Mouse (Mus musculus): ENCODE data around the gene Hoxd10.
A peak's percentile ranks its signal among the peaks of the same experiment; 100 is the strongest.

Gene Hoxd10

DNA sequence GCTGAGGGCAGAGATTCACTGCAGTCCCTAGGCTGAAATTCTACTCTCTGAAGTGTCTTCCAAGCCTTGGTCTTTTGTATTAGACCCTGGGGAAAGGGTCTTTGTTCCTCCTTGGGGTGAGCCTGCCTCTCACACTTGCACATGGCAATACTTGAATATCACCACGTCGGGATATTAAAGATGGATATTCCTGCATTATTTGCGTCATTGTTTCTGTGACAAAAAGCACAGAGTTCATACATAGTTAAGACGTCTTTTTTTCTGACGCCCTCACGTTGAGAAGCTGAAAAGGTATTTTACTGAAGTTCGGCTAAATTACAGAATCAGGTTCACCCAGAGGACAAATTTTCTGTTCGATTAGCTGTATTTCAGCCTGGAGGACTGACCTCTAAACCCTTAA is 38.6 kb downstream of the Hoxd10 start:
- DNase-seq (ENCODE audit: low read depth, low spot score) = no peak

DNA sequence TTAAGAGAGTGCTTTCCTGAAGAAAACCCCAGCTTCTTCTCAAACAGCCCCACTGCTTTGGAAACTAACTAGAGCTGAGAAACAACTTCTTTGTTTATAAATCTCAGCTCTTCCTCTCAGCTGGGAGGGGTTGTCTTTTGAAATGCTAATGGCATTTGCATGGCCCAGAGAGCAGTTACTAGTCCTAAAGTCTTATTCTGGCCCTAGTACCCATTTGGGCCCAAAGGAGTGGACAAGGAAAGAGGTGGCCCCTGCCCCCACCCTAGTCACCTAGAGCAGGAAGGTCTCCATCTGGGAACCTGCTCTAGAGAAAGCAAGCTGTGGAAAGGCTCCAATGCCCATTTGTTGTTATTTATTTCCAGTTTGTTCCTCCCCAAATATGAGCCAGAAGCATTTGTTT is 39.3 kb downstream of the Hoxd10 start:
- DNase-seq (ENCODE audit: low read depth, low spot score) = peak; percentile 49

DNA sequence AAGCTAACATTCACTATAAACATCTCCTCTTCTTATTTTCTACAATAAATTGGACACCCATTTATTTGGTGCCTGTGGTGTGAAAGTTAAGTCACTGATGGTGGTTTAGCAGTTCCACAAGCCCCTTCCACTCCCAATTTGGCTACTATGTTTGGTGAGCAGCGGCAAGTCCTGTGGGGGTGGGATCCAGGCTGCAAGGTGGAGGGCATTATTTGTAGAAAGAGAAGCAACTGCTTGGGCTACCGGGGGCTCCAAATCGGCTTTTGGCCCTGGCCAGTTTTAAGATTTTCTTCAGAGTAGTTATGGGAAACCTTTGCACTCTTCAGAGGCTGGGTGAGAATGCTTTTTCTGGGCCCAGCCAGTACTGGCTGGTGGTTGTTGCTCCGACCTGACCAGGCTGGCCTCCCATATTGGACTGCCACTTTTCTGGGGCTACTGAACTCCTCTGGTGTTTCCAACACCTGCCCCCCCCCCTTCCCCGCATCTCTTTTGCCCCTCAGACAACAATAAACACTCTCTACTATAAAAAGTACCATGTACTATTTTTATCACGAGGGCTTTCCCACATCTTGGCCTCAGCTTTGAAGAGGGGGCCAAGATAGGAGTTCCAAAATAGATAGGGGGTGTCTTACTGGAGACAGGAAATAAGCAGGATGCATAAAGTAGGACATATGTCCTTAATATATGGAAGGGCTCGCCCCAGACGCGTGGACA is 40.2 kb downstream of the Hoxd10 start:
- no peak for DNase-seq (ENCODE audit: low read depth, low spot score)

DNA sequence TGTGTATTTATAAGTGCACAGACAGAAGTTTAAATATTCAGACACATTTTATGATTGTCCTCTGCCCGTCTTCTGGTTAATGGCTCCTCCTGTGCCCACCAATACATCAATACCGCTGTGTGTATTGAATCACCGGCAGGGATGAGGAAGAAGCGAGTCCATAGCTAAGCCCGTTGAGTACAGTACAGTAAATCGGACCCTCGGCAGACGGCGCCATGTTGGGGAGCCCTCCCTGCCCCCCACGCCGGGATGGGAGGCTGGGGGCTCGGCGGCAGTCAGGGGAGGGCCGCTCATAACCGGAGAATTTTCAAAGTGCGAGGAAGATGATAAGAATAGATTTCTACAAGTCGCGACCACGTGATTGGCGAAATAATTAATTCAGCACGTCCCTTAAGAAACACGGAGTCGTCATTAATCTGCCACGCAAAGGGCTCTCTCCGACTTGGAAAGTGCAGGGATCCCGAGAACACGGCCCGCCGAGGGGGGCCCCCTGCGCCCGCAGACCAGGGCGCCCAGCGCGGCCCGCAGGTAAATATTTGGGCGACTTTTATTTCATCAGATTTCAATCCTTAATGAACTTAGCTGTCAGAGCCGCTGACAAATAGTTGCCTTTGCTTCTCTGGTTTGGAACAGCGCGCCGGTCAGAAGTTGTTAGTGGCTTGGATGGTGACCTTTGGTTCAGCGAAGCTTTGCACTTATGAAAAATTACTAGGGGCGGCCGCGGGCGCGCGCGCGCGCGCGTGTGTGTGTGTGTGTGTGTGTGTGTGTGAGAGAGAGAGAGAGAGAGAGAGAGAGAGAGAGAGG is 41.0 kb downstream of the Hoxd10 start:
- DNase-seq (ENCODE audit: low read depth, low spot score) = no peak

DNA sequence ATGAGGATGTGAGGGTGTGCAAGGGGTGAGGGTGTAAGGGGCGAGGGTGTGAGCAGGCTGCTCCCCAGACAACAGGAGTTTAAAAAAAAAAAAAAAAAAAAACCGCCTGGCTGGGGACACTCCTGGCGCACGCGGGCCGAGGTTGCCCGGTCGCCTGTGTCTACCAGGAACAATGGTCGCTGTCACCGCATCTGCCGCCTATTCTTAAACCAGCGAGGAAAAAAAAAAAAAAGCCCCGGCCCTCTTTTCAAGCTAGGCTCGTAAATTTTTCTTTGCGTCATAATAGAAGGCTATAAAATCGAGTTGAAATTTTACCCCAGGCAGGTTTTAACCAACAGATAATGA is 41.6 kb downstream of the Hoxd10 start:
- DNase-seq (ENCODE audit: low read depth, low spot score) = no peak

DNA sequence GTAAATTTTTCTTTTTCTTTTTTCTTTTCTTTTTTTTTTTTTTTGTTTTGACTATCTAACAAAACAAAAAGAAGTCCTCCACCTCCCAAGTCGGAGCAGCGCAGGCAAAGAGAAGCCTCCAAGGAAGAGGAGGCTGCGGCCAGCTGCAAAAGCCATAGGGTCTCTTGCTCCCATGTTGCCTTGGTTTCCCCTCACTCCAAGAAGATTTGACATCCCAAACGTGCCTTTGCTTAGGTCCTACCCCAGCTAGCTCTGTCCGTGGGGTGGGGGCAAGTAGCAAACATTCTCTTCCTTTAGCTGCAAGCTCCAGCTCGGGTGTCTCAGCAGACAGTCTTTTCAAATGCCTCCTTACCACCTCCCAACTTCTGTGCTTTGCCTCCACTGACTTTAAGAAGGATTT is 42.0 kb downstream of the Hoxd10 start:
- DNase-seq (ENCODE audit: low read depth, low spot score) = no peak

DNA sequence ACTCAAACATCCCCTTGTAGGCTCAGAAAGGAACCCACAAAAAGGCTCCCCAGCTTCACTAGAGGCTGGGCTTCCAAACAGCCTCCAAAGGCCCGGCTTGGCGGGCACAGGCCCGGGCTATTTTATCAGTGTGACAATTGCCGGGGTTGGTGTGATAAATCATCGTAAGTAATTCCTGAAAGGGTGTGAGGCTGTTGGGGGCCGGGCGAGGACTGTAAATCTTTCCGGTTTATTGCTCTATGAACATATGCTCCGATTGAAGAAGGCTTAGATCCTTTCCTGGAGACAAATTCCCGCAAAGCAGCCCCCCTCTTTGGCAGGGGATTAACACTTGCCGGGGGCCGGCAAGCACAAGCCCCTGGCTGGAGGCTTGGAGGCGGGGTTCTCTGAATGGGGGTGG is 42.7 kb downstream of the Hoxd10 start:
- no peak for DNase-seq (ENCODE audit: low read depth, low spot score)

DNA sequence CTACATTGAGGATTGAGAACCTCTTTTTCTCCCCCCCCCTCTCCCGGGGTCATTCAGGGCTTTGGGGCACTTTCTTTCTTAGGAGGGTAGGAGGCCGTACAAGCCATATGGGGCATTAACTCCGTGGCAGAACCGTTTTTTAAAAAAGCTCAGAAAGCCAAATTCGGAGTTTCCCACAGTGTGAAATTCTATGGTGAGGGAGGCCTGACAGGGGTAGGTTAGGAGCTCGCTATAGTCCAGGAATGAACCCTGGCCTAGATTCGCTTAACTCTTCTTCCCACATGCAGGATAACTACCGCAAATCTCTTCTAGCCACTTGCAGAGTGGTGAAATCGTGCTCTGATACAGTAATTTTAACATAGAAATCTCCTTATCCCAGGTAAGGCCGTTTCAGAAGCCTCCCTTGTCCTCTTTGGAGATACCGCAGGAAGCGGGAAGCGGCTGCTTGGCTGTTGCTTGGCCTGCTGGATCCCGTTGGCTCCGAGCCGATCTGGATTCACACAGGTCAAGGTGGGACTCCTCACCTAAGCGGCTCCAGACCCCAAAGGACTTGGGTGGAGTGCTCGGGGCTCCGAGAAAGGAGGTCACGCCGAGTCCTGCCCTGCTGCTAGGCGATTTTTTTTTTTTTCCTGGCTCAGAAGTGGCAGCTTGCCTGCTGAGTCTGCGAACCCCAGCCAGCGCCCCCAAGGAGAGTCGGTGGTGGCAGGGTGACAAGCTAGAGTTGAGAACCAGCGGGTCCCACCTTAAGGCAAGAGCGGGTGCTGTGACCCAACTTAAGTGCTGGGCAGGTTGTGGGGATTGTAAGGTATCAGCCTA is 43.5 kb downstream of the Hoxd10 start:
- DNase-seq (ENCODE audit: low read depth, low spot score) = no peak

DNA sequence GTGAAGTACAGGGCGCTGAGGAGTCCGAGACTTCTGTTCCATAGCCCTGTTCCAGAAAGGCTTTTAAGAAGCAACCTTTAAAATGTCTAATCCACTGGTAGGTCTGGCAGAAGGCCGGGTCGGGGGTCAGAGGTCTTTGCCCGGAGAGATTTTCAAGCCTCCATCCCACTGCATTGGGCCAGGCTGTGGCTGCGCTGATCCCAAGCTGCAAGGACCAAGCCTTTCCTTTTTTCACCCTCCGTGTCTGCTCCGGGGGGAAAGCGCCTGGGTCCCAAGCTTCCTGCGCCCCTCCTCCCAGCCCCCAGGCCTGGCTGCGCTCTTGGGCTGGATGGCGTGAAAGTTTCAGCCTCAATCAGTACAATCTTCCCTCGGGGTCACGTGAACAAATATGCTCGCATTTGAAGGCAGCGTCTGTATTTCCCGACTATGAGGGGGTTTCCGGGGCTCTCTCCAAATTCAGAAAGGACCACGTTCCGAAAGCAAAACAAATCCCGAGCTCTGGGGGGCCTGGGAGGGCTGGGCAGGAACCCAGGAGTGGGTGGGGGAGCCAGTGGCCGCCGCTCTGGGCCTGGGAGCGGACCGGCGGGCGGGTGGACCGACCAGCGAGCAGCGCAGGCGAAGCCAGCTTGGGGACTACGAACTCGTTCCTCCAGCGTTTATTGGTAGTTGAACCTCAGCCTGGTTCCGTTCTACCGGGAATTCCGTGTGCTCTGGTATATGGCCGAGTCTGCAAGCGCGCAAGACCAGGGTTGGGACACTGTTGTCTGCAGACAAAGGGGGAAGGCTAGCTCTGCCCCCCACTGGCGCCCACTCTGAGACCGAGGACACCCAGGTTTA is 44.3 kb downstream of the Hoxd10 start:
- no peak for DNase-seq (ENCODE audit: low read depth, low spot score)

DNA sequence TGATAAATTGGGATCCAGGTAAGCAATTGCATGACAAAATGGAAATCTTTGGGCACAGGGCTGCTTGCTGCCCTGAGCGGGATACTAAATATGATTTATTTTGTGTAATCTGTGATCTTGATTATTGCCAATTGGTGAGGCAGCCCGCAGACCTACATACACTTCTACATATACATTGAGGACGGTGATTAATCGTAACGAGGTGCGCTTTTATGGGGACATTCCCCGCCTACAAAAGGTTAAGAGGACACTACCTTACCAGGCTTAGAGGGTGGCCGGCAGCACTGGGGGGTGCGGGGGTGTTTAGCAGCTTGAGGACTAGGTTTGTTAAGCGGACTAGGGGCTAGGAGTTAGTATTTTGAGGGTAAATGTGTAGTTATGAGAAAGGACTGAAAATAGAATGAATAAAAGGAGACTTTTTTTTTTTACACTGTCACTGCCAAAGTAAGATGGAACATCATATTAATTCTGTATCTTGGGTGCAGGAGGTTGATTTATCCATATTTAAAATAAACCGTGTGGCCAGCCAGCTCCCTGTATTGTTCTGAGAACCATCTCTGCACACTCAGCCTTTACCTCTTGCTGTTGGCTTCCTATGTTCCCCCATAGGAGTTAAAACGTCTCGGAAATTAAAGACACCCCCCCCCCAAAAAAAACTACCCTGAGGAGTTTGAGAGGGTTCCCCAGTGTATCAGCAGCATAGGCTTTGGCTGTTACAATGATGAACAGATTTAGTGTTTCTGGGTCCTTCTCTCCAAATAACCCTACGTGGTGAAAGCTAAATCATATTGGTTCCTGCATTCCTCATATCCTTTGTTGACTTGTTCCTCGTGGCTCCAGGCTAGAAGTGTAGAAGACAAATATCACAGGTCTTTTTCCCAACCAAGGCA is 45.2 kb downstream of the Hoxd10 start:
- DNase-seq (ENCODE audit: low read depth, low spot score) = no peak

DNA sequence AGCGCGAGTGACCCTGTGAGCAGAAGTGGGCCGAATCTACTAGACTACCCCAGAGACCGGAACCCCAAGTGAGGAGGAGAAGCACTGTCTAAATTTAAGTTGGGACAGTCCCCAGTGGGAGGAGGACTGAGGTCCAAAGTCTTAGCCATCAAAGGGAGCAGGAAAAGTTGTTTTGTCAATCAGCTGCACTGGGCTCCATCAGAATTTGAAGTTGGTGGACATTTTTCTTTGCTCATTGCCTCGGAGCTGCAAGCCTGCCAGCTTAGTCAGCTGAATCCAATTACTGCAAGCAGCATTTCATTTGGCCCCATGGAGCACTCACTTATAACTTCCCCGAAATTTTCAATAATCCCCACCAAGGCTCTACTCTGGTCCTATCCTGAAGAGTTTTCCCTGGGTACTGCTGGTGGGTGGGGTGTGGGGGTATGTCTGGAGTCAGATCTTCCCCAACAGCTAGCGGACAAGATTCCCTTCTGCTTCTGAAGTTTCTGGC is 45.9 kb downstream of the Hoxd10 start:
- DNase-seq (ENCODE audit: low read depth, low spot score) = no peak

DNA sequence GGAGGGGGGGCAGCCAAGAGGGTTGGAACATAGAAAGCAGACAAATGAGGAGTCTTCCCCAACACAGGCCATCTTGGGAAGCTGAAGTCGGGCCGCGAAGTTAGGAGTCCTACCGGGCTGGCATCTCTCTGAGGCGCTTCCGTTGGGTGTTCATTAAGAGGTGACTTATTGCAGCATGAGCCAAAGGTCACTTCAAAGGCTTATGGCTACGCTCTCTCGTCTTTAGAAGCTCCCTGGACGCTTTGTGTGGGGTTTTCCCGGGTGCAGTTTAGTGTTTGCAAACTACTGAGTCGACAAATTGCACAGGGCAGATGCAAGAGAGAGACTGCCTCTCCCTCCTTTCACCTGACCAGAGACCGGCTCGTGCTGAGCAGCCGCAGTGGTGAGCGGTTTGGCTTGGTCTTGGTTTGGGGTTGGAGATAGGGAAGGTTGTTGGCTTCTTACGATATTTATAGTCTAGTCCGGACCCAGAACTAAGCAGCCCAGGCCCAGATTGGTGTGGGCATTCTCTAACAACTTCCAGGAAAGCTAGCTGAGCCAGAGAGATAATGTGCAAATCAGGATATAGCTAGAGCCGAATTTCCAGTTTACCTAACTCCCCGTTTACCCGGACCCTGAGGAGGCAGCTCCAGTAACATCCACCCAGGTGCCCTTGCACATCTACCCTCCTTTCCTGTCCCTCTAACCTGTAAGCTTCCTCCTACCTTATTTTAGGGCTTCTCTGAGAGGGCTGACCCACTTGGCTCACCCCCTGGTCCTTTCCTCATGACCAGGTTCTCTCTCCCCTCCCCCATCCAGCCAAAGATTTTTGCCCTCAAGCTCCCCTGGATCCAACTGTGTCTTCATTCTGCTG is 47.1 kb downstream of the Hoxd10 start:
- DNase-seq (ENCODE audit: low read depth, low spot score) = no peak

DNA sequence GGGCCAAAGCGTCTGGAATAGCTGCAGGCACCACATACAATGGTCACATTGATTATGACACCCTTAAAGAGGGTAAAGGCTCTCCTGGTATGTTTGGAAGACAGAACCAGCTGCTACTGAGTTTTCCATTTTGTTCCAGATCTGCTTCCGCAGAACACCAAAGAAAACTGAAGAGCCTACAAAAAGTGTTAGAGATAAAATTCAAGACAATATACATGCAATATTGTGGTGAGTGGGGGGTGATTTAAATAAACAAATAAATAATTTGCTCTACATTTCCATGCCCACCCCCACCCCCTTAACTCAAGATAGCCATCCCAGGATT is 47.7 kb downstream of the Hoxd10 start:
- no peak for DNase-seq (ENCODE audit: low read depth, low spot score)

DNA sequence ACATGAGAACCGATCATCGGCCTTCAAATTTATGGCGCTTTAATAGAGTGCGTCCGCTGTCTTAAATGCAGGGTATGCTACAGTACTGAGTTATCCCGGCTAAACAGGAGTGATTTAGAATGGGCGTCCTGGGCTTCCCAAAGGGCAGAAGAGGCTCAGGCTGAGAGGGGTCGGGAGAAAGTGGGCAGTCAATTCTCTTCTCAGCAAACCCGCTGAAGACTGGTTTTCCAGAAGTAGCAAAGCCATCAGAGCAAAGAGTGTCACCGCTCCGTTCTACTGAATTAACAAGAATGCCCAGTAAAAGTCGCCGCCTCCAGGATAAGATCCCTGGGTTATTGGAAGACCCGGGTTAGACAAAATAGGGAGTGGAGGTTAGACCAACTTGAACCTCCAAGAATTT is 48.1 kb downstream of the Hoxd10 start:
- DNase-seq (ENCODE audit: low read depth, low spot score) = no peak

DNA sequence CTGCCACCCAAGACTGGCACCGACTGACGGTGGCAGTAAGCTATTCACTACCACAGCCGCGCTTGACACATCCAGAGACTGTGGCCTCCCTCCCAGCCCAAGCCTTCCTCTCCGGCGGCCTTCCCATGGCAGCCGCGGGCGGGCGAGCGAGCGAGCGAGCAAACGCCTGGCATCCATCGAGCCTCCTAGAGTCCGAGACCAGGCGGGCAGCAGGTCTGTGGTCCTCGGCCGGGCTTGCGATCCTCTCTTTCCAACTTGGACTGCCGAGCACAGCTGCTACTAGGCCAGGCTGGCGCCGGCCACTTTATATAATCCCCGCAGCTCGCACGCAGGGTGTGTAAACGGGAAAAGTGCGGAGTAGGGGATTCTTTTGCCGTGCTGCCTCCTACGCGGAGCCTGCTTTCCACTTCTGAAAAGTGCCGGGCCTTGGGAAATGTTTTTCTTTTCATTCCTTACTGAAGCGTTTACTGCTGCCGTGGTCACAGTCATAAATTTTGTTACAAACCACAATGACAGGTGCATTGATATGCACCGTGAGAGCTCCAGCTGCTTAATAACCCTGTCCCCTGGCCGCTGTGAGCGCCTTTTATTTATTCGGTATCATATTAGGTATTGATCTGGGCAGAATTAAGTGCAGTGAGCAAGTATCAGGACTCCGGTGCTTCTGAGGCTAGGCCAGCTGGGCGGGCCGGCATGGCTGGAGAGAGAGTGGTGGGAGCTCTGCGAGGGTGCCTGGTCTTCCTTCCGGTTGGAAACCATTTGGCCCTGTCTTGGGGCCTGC is 48.8 kb downstream of the Hoxd10 start:
- no peak for DNase-seq (ENCODE audit: low read depth, low spot score)

DNA sequence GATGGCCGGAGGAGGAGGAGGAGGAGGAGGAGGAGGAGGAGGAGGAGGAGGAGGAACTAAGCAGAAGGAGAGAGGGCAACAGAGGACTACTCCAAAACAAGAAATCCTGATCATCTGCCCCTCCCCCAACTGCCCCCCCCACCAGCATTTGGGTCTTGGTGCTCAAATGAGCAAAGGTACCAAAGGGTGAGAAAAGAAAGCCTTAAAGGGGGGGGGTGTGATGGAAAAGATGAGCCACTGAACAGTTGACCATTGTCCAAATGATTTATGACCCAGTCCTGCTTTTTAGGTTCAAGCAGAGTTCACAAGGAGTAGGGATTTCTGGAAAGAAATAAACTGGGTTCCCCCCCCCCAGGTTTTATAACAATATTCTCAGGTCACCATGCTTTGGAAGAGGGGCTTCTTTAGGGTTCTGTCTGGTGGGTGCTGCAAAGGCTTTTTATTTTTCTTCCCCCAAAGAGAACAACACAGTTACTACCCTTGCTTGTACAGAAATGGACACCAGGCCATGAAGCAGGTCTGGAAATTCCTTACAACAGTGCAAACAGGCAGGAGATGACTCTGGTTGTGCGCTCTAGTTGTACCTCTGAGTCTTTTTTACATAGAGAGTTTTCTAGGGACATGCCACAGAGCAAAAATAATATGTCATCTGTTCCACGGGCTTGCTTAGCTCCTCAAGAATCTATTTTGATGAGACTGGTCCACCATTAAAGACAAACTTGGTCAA is 49.7 kb downstream of the Hoxd10 start:
- DNase-seq (ENCODE audit: low read depth, low spot score) = no peak

DNA sequence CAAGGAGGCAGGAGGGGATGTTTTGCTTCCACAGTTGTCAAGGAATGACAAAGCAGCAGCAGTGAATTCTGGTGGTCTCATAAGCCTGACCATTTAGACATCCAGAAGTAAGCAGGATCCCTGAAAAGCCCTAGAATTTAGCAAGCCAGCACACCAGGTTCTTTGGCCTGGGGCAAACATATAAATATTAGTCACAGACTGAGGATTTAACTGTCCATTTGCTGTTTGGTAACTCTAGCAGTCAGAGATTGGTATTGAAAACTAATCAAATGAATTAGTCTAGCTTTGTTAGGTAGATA is 50.2 kb downstream of the Hoxd10 start:
- no peak for DNase-seq (ENCODE audit: low read depth, low spot score)

All from R1 (cell line).